In genomic region chr19:5715793-5716688, GRCm38 (mm10) we compare ENCODE assay signal across 9 mouse cellular contexts. TPM values are rescaled to one million over a fixed set of nuclear protein-coding genes. Genes with fewer than 3 reads are reported as not detected.
DNase-seq lines count a peak whose midpoint lies in the region; ATAC-seq and TF ChIP-seq lines count a peak whose summit lies in the region.
"Had no signal": no experiment of that assay in that cellular context is flagged by ENCODE, and none has a peak within 500 bp of the region (broad histone marks: within the 10 kb centered on the region; RNA-seq: fewer than 3 reads in every experiment).

No protein-coding gene starts in this region.

- whole genome bisulfite sequencing in heart, postnatal 0 days, result 53% methylated on average over 42 of the region's 43 CpGs
- 18% methylated on average over 43 of the region's 43 CpGs for WGBS in limb, embryonic 10.5 days
- 15% methylated on average over 43 of the region's 43 CpGs for WGBS in midbrain, embryonic 11.5 days
- 35% methylated on average over 43 of the region's 43 CpGs for WGBS in stomach, embryonic 16.5 days

- H3K4me3 ChIP-seq in layer of hippocampus, adult 2 months, result peak overlapping the region; percentile 55
- H3K4me3 ChIP-seq in heart, postnatal 0 days (ENCODE audit: low read depth, low read length), result no peak overlapping the region
- peak overlapping the region; percentile 35 for H3K4me3 ChIP-seq in limb, embryonic 10.5 days
- no peak overlapping the region for H3K4me3 ChIP-seq in midbrain, embryonic 11.5 days (ENCODE audit: low read depth, low read length)
- no peak overlapping the region for H3K4me3 ChIP-seq in stomach, embryonic 16.5 days (replicated peaks; ENCODE audit: low read length)

- peak; percentile 51; the same call in 1 of the 2 replicates for ATAC-seq in heart, postnatal 0 days (ENCODE audit: insufficient read depth, low read depth)
- peak; percentile 78 for ATAC-seq in midbrain, embryonic 11.5 days (ENCODE audit: low FRiP score)
- ATAC-seq in stomach, embryonic 16.5 days (ENCODE audit: insufficient read depth, low FRiP score), result peak; percentile 24; the same call in 1 of the 2 replicates

- peak; percentile 52 for TF ChIP-seq CTCF in layer of hippocampus, adult 2 months (conservative IDR thresholded peaks at IDR 0.05)
- peak; percentile 36 for TF ChIP-seq CTCF in heart, postnatal 0 days (IDR thresholded peaks at IDR 0.05; ENCODE audit: low read depth)

- no peaks in the 10 kb centered on the region for H3K9me3 ChIP-seq in heart, postnatal 0 days (replicated peaks; ENCODE audit: control insufficient read depth, low read length)
- no peaks in the 10 kb centered on the region for H3K9me3 ChIP-seq in limb, embryonic 10.5 days (replicated peaks)
- H3K9me3 ChIP-seq in midbrain, embryonic 11.5 days (ENCODE audit: control insufficient read depth, low read length), result no peaks in the 10 kb centered on the region
- H3K9me3 ChIP-seq in stomach, embryonic 16.5 days (replicated peaks; ENCODE audit: control insufficient read depth, low read length), result no peaks in the 10 kb centered on the region

- H3K36me3 ChIP-seq in heart, postnatal 0 days (replicated peaks; ENCODE audit: control insufficient read depth, insufficient read depth, low read length), result peaks cover 79% of the 10 kb centered on the region
- H3K36me3 ChIP-seq in limb, embryonic 10.5 days, result peaks cover 72% of the 10 kb centered on the region
- H3K36me3 ChIP-seq in midbrain, embryonic 11.5 days (ENCODE audit: control insufficient read depth, insufficient read depth, low read length), result peaks cover 18% of the 10 kb centered on the region
- H3K36me3 ChIP-seq in stomach, embryonic 16.5 days (ENCODE audit: control insufficient read depth, insufficient read depth, low read length), result peaks cover 17% of the 10 kb centered on the region

- no peak for TF ChIP-seq EP300 in heart, postnatal 0 days (IDR thresholded peaks at IDR 0.05; ENCODE audit: low read depth)

- peaks cover 7% of the 10 kb centered on the region for H3K4me1 ChIP-seq in heart, postnatal 0 days (ENCODE audit: control insufficient read depth, insufficient read depth)
- peaks cover 31% of the 10 kb centered on the region for H3K4me1 ChIP-seq in limb, embryonic 10.5 days
- peaks cover 19% of the 10 kb centered on the region for H3K4me1 ChIP-seq in midbrain, embryonic 11.5 days (ENCODE audit: control insufficient read depth, insufficient read depth, low read length)
- H3K4me1 ChIP-seq in stomach, embryonic 16.5 days (ENCODE audit: control insufficient read depth, insufficient read depth, low read length), result peaks cover 23% of the 10 kb centered on the region

- H3K9ac ChIP-seq in heart, postnatal 0 days (replicated peaks; ENCODE audit: low read depth, low read length), result no peak overlapping the region
- peak overlapping the region; percentile 40 for H3K9ac ChIP-seq in midbrain, embryonic 11.5 days (ENCODE audit: low read length)
- H3K9ac ChIP-seq in stomach, embryonic 16.5 days (ENCODE audit: low read length), result no peak overlapping the region

- DNase-seq in layer of hippocampus, adult 2 months (ENCODE audit: low spot score in 2 of 2), result no peak
- no peak for DNase-seq in layer of hippocampus, adult 8-10 months (ENCODE audit: low spot score in 2 of 2)
- peak; percentile 64 to 83 for DNase-seq in cerebellum, postnatal 14 days
- no peak for DNase-seq in heart, postnatal 0 days (ENCODE audit: low spot score)
- DNase-seq in limb, embryonic 10.5 days (ENCODE audit: low spot score), result peak; percentile 66
- peak; percentile 93 for DNase-seq in midbrain, embryonic 11.5 days (ENCODE audit: low spot score, missing footprints)
- DNase-seq in adrenal gland, adult 2 months, result no peak

- H3K4me2 ChIP-seq in heart, postnatal 0 days (ENCODE audit: low read depth, low read length), result no peak overlapping the region
- H3K4me2 ChIP-seq in midbrain, embryonic 11.5 days, result peak overlapping the region; percentile 40
- peak overlapping the region; percentile 23; the same call in 1 of the 2 replicates for H3K4me2 ChIP-seq in stomach, embryonic 16.5 days (ENCODE audit: low read depth, low read length)

- peak overlapping the region; percentile 85 for H3K27ac ChIP-seq in layer of hippocampus, adult 2 months
- H3K27ac ChIP-seq in heart, postnatal 0 days (ENCODE audit: low read depth), result no peak overlapping the region
- peak overlapping the region; percentile 15; the same call in 1 of the 2 replicates for H3K27ac ChIP-seq in limb, embryonic 10.5 days
- no peak overlapping the region for H3K27ac ChIP-seq in midbrain, embryonic 11.5 days (ENCODE audit: low read depth, low read length)
- no peak overlapping the region for H3K27ac ChIP-seq in stomach, embryonic 16.5 days (ENCODE audit: low read length)
- H3K27ac ChIP-seq: macrophage had no signal

- H3K27me3 ChIP-seq in heart, postnatal 0 days (ENCODE audit: control insufficient read depth, insufficient read depth, low read length), result no peaks in the 10 kb centered on the region
- H3K27me3 ChIP-seq in limb, embryonic 10.5 days (ENCODE audit: low read depth, poor library complexity, severe bottlenecking), result 0 out of 2 replicates have a peak, but pooled peaks cover 7% of the 10 kb centered on the region
- no peaks in the 10 kb centered on the region for H3K27me3 ChIP-seq in midbrain, embryonic 11.5 days (ENCODE audit: control insufficient read depth, insufficient read depth, low read length)
- H3K27me3 ChIP-seq in stomach, embryonic 16.5 days (ENCODE audit: control insufficient read depth, insufficient read depth, low read length), result no peaks in the 10 kb centered on the region

RNA-seq across cellular contexts. Expression of gene Ehbp1l1, which starts 10.1 kb away (rescaled TPM):
- total RNA-seq in layer of hippocampus, adult 2 months (2021), result 10 to 100 TPM; 11.8 to 17.7 TPM
- total RNA-seq in layer of hippocampus, adult 8-10 months (2022), result 10 to 100 TPM; 12.4 to 17.8 (median 16.4) TPM
- total RNA-seq in heart, postnatal 0 days (2014; rRNA removed; ENCODE audit: low replicate concordance), result 113 and 118 TPM in 2 replicates
- polyA plus RNA-seq in heart, postnatal 0 days (2015; fragmentation: Nextera tagmentation; extraction: Ambion mirVana), result 86.5 and 111 TPM in 2 replicates
- polyA plus RNA-seq in limb, embryonic 10.5 days (2016; fragmentation: Nextera tagmentation; extraction: Ambion mirVana), result 8.4 and 9.2 TPM in 2 replicates
- 5.3 and 5.4 TPM in 2 replicates for polyA plus RNA-seq in midbrain, embryonic 11.5 days (2014; fragmentation: Nextera tagmentation; extraction: Ambion mirVana)
- polyA plus RNA-seq in stomach, embryonic 16.5 days (2015; fragmentation: Nextera tagmentation; extraction: Ambion mirVana), result 51.2 and 63.2 TPM in 2 replicates
- total RNA-seq in adrenal gland, adult 2 months (2021), result 10 to 100 TPM; 30.3 to 31.6 TPM
- 47.6 and 49.2 TPM in 2 replicates for polyA plus RNA-seq in adrenal gland, adult 2 months (2012; rRNA removed)

RNA-seq across cellular contexts. Expression of gene Kcnk7, which starts 11.9 kb away (rescaled TPM):
- under 1 TPM in 1 of 2 experiments, not detected in 1; 0.36 TPM for total RNA-seq in layer of hippocampus, adult 2 months (2021)
- under 1 TPM in 1 of 4 experiments, not detected in 3; 0.43 TPM for total RNA-seq in layer of hippocampus, adult 8-10 months (2022)
- total RNA-seq in heart, postnatal 0 days (2014; rRNA removed; ENCODE audit: low replicate concordance), result not detected in 2 replicates
- 0.30 and 0.34 TPM in 2 replicates for polyA plus RNA-seq in heart, postnatal 0 days (2015; fragmentation: Nextera tagmentation; extraction: Ambion mirVana)
- polyA plus RNA-seq in limb, embryonic 10.5 days (2016; fragmentation: Nextera tagmentation; extraction: Ambion mirVana), result not detected in 2 replicates
- not detected in 2 replicates for polyA plus RNA-seq in midbrain, embryonic 11.5 days (2014; fragmentation: Nextera tagmentation; extraction: Ambion mirVana)
- polyA plus RNA-seq in stomach, embryonic 16.5 days (2015; fragmentation: Nextera tagmentation; extraction: Ambion mirVana), result 2.0 and 2.2 TPM in 2 replicates
- total RNA-seq in adrenal gland, adult 2 months (2021), result not detected
- polyA plus RNA-seq in adrenal gland, adult 2 months (2012; rRNA removed), result not detected in 2 replicates
- polyA plus RNA-seq: macrophage had no signal

RNA-seq across cellular contexts. Expression of gene Fam89b, which starts 13.4 kb away (rescaled TPM):
- 10 to 100 TPM; 26.5 to 29.4 TPM for total RNA-seq in layer of hippocampus, adult 2 months (2021)
- 10 to 100 TPM; 22.5 to 31.3 (median 27.4) TPM for total RNA-seq in layer of hippocampus, adult 8-10 months (2022)
- 118 and 140 TPM in 2 replicates for total RNA-seq in heart, postnatal 0 days (2014; rRNA removed; ENCODE audit: low replicate concordance)
- 74.8 and 76.6 TPM in 2 replicates for polyA plus RNA-seq in heart, postnatal 0 days (2015; fragmentation: Nextera tagmentation; extraction: Ambion mirVana)
- 158 TPM in 2 replicates for polyA plus RNA-seq in limb, embryonic 10.5 days (2016; fragmentation: Nextera tagmentation; extraction: Ambion mirVana)
- polyA plus RNA-seq in midbrain, embryonic 11.5 days (2014; fragmentation: Nextera tagmentation; extraction: Ambion mirVana), result 157 and 158 TPM in 2 replicates
- 64.6 and 66.5 TPM in 2 replicates for polyA plus RNA-seq in stomach, embryonic 16.5 days (2015; fragmentation: Nextera tagmentation; extraction: Ambion mirVana)
- total RNA-seq in adrenal gland, adult 2 months (2021), result 10 to 100 TPM; 58.1 to 68.4 TPM
- 443 and 466 TPM in 2 replicates for polyA plus RNA-seq in adrenal gland, adult 2 months (2012; rRNA removed)

RNA-seq across cellular contexts. Expression of gene Ltbp3, which starts 24.7 kb away (rescaled TPM):
- 10 to 100 TPM; 23.8 to 30.0 TPM for total RNA-seq in layer of hippocampus, adult 2 months (2021)
- total RNA-seq in layer of hippocampus, adult 8-10 months (2022), result 10 to 100 TPM; 30.4 to 40.5 (median 33.1) TPM
- total RNA-seq in heart, postnatal 0 days (2014; rRNA removed; ENCODE audit: low replicate concordance), result 60.0 and 73.4 TPM in 2 replicates
- 15.4 and 16.3 TPM in 2 replicates for polyA plus RNA-seq in heart, postnatal 0 days (2015; fragmentation: Nextera tagmentation; extraction: Ambion mirVana)
- polyA plus RNA-seq in limb, embryonic 10.5 days (2016; fragmentation: Nextera tagmentation; extraction: Ambion mirVana), result 2.2 and 3.4 TPM in 2 replicates
- polyA plus RNA-seq in midbrain, embryonic 11.5 days (2014; fragmentation: Nextera tagmentation; extraction: Ambion mirVana), result 4.8 and 6.0 TPM in 2 replicates
- polyA plus RNA-seq in stomach, embryonic 16.5 days (2015; fragmentation: Nextera tagmentation; extraction: Ambion mirVana), result 22.8 and 24.6 TPM in 2 replicates
- 100 to 1,000 TPM; 174 to 246 TPM for total RNA-seq in adrenal gland, adult 2 months (2021)
- polyA plus RNA-seq in adrenal gland, adult 2 months (2012; rRNA removed), result 737 and 768 TPM in 2 replicates

RNA-seq across cellular contexts. Expression of gene Pcnx3, which starts 27.3 kb away (rescaled TPM):
- 10 to 100 TPM; 69.1 to 78.8 TPM for total RNA-seq in layer of hippocampus, adult 2 months (2021)
- total RNA-seq in layer of hippocampus, adult 8-10 months (2022), result 10 to 100 TPM; 74.5 to 80.9 (median 77.0) TPM
- total RNA-seq in heart, postnatal 0 days (2014; rRNA removed; ENCODE audit: low replicate concordance), result 27.0 and 35.9 TPM in 2 replicates
- 6.1 and 6.7 TPM in 2 replicates for polyA plus RNA-seq in heart, postnatal 0 days (2015; fragmentation: Nextera tagmentation; extraction: Ambion mirVana)
- polyA plus RNA-seq in limb, embryonic 10.5 days (2016; fragmentation: Nextera tagmentation; extraction: Ambion mirVana), result 31.6 and 34.3 TPM in 2 replicates
- polyA plus RNA-seq in midbrain, embryonic 11.5 days (2014; fragmentation: Nextera tagmentation; extraction: Ambion mirVana), result 18.6 and 23.1 TPM in 2 replicates
- 17.2 and 17.4 TPM in 2 replicates for polyA plus RNA-seq in stomach, embryonic 16.5 days (2015; fragmentation: Nextera tagmentation; extraction: Ambion mirVana)
- total RNA-seq in adrenal gland, adult 2 months (2021), result 10 to 100 TPM; 88.9 to 90.8 TPM
- 330 and 358 TPM in 2 replicates for polyA plus RNA-seq in adrenal gland, adult 2 months (2012; rRNA removed)

Comparison
In these comparisons a context has a peak if more than half of its experiments do, and no peak if none do; other contexts are left out.
1. DNase-seq: peak in cerebellum, postnatal 14 days (2 of 2), limb, embryonic 10.5 days (single experiment) and midbrain, embryonic 11.5 days (single experiment); none in layer of hippocampus, adult 2 months (0 of 2), layer of hippocampus, adult 8-10 months (0 of 2), heart, postnatal 0 days (single experiment) and adrenal gland, adult 2 months (single experiment).
2. H3K27ac ChIP-seq: peak in layer of hippocampus, adult 2 months (single experiment) and limb, embryonic 10.5 days (single experiment); none in heart, postnatal 0 days (single experiment), midbrain, embryonic 11.5 days (single experiment) and stomach, embryonic 16.5 days (single experiment).
3. H3K4me3 ChIP-seq: peak in layer of hippocampus, adult 2 months (single experiment) and limb, embryonic 10.5 days (single experiment); none in heart, postnatal 0 days (single experiment), midbrain, embryonic 11.5 days (single experiment) and stomach, embryonic 16.5 days (single experiment).
4. ATAC-seq: peak in every context shown above with its lines; median percentile 78 in midbrain, embryonic 11.5 days; 51 in heart, postnatal 0 days; 24 in stomach, embryonic 16.5 days.